Mouse (Mus musculus): ENCODE results near the gene Adcy7. TPM values are rescaled to one million over a fixed set of nuclear protein-coding genes. Genes with fewer than 3 reads are reported as not detected.
A peak's percentile ranks its signal among the peaks of the same experiment; 100 is the strongest.

Gene Adcy7
- polyA plus RNA-seq, 1 experiment from 2014 or later, result 2.7 TPM

- Histone ChIP-seq H3K4me3 (no peak overlapping the region), H3K27ac (no peak overlapping the region), H3K9me3 (no peaks in the 10 kb centered on the region), H3K4me2 (no peak overlapping the region), H3K4me1 (replicated peaks) (no peaks in the 10 kb centered on the region), H3K9ac (no peak overlapping the region), H3K27me3 (no peaks in the 10 kb centered on the region), H3K36me3 (peaks cover 30% of the 10 kb centered on the region)
- no peak for ATAC-seq (ENCODE audit: low FRiP score)
- WGBS, result 75% methylated on average over 11 of the region's 11 CpGs
Observed at GRCm38 (mm10) chr8:88258544-88258943, 13.7 kb upstream of the Adcy7 start.

DNA sequence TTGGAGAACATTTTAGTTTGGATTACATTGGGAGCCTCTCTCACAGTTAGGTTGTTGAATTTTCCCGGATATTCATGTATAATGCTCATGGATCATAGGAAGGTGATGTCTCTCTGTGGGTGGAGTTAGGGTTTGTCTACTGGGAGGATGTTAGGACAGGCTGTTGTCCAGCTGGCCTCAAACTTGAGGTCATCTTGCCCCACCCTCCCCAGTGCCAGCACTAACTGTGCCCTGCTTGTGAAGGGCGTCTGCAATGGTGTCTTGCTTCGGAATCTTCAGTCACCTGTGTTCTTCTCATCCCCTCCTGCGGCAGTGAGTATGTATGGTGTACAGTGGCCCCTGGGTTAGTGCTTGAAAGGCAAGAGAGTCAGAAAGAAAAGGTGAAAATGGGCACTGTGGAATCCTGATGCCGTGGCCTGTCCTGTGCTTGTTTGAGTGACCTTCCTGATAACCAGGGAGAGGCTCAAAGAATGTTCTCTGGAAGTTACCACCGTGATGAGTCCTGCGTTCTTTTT is 11.7 kb upstream of the Adcy7 start:
- WGBS, result 91% methylated on average over 7 of the region's 7 CpGs
- no peak for ATAC-seq (ENCODE audit: low FRiP score)

DNA sequence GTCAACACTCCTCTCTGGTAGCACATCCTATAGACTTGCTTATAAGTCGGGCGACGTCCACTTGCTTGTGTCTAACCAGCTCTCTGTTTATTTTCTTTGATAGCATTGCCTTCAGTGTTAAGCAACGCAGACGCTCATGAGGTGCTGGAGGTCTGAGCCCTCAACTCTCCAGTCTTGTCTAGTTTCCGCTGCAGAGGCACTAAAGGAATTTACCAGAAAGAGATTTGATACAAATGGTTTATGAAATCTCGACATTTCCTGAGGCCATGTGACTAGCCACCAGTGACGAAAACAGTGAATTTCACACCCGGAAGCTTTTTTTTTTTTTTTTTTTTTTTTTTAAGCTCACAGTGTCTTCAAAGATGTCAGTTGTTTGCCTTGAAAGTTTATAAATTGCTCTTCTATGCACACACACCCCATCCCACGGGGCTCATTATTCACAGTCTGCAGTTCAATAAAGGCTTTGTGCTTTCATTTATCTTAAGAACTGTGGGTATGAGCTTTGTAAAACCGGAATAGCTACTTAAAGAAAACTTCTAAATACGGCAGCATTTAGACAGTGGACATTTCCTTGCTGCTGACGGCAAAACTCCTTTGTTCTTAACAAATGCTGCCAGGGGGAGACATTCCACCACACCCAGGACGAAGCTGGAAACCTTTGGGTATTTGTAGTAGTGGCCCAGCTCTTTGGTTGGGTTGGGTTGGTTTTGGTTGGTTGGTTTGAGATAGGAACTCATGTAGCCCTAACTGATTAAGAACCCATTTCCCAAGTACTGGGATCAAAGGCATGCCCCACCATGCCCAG is 9.2 kb upstream of the Adcy7 start:
- no peak overlapping the region for H3K4me3 ChIP-seq
- no peaks in the 10 kb centered on the region for H3K27me3 ChIP-seq
- no peaks in the 10 kb centered on the region for H3K9me3 ChIP-seq
- WGBS, result 45% methylated on average over 14 of the region's 14 CpGs
- ATAC-seq (ENCODE audit: low FRiP score), result no peak
- peaks cover 3% of the 10 kb centered on the region for H3K36me3 ChIP-seq
- H3K9ac ChIP-seq, result no peak overlapping the region
- H3K4me1 ChIP-seq (replicated peaks), result no peaks in the 10 kb centered on the region
- H3K27ac ChIP-seq, result no peak overlapping the region
- H3K4me2 ChIP-seq, result no peak overlapping the region

More for the DNA sequence above, 11.7 kb upstream of the Adcy7 start:
- H3K27me3 ChIP-seq, result no peaks in the 10 kb centered on the region
- H3K4me3 ChIP-seq, result no peak overlapping the region
- no peaks in the 10 kb centered on the region for H3K4me1 ChIP-seq (replicated peaks)
- H3K36me3 ChIP-seq, result peaks cover 17% of the 10 kb centered on the region
- no peaks in the 10 kb centered on the region for H3K9me3 ChIP-seq
- no peak overlapping the region for H3K27ac ChIP-seq
- no peak overlapping the region for H3K9ac ChIP-seq
- no peak overlapping the region for H3K4me2 ChIP-seq

GRCm38 (mm10) chr8:88265511-88265910 is 6.7 kb upstream of the Adcy7 start:
- Histone ChIP-seq H3K9ac (no peak overlapping the region), H3K4me2 (no peak overlapping the region), H3K4me3 (no peak overlapping the region), H3K9me3 (no peaks in the 10 kb centered on the region), H3K36me3 (no peaks in the 10 kb centered on the region; the same call in 1 of the 2 replicates), H3K27me3 (peaks cover 4% of the 10 kb centered on the region; the same call in 1 of the 2 replicates), H3K27ac (no peak overlapping the region), H3K4me1 (replicated peaks) (no peaks in the 10 kb centered on the region)
- ATAC-seq (ENCODE audit: low FRiP score), result no peak
- 10% methylated on average over 2 of the region's 2 CpGs for WGBS

GRCm38 (mm10) chr8:88266170-88266800 is 5.9 kb upstream of the Adcy7 start:
- Histone ChIP-seq H3K4me1 (replicated peaks) (no peaks in the 10 kb centered on the region), H3K36me3 (no peaks in the 10 kb centered on the region), H3K27me3 (peaks cover 10% of the 10 kb centered on the region), H3K9me3 (no peaks in the 10 kb centered on the region), H3K4me3 (no peak overlapping the region), H3K27ac (no peak overlapping the region), H3K9ac (no peak overlapping the region), H3K4me2 (no peak overlapping the region)
- WGBS, result 56% methylated on average over 10 of the region's 10 CpGs
- no peak for ATAC-seq (ENCODE audit: low FRiP score)

GRCm38 (mm10) chr8:88266801-88267403 is 5.3 kb upstream of the Adcy7 start:
- no peak overlapping the region for H3K4me3 ChIP-seq
- no peaks in the 10 kb centered on the region for H3K4me1 ChIP-seq (replicated peaks)
- H3K27ac ChIP-seq, result no peak overlapping the region
- peaks cover 17% of the 10 kb centered on the region for H3K27me3 ChIP-seq
- no peaks in the 10 kb centered on the region for H3K36me3 ChIP-seq
- no peak for ATAC-seq (ENCODE audit: low FRiP score)
- no peaks in the 10 kb centered on the region for H3K9me3 ChIP-seq
- H3K9ac ChIP-seq, result no peak overlapping the region
- no peak overlapping the region for H3K4me2 ChIP-seq
- WGBS, result 90% methylated on average over 14 of the region's 14 CpGs

GRCm38 (mm10) chr8:88269107-88269875 is 2.9 kb upstream of the Adcy7 start:
- H3K4me1 ChIP-seq (replicated peaks), result peaks cover 12% of the 10 kb centered on the region
- H3K27me3 ChIP-seq, result peaks cover 40% of the 10 kb centered on the region
- no peak overlapping the region for H3K27ac ChIP-seq
- H3K9me3 ChIP-seq, result no peaks in the 10 kb centered on the region
- ATAC-seq (ENCODE audit: low FRiP score), result no peak
- no peak overlapping the region for H3K4me2 ChIP-seq
- 67% methylated on average over 7 of the region's 7 CpGs for WGBS
- H3K9ac ChIP-seq, result no peak overlapping the region
- no peaks in the 10 kb centered on the region for H3K36me3 ChIP-seq
- no peak overlapping the region for H3K4me3 ChIP-seq

GRCm38 (mm10) chr8:88270086-88270485 is 2.1 kb upstream of the Adcy7 start:
- Histone ChIP-seq H3K27ac (no peak overlapping the region), H3K27me3 (peaks cover 44% of the 10 kb centered on the region), H3K4me3 (no peak overlapping the region), H3K9me3 (no peaks in the 10 kb centered on the region), H3K4me2 (no peak overlapping the region), H3K4me1 (replicated peaks) (peaks cover 12% of the 10 kb centered on the region), H3K9ac (no peak overlapping the region), H3K36me3 (no peaks in the 10 kb centered on the region)
- WGBS, result 77% methylated on average over 3 of the region's 3 CpGs
- ATAC-seq (ENCODE audit: low FRiP score), result no peak

- peak overlapping the region; percentile 70; the same call in 1 of the 2 replicates for H3K9ac ChIP-seq
- peaks cover 12% of the 10 kb centered on the region for H3K4me1 ChIP-seq (replicated peaks)
- H3K36me3 ChIP-seq, result no peaks in the 10 kb centered on the region
- WGBS, result 69% methylated on average over 7 of the region's 7 CpGs
- H3K9me3 ChIP-seq, result no peaks in the 10 kb centered on the region
- peaks cover 46% of the 10 kb centered on the region for H3K27me3 ChIP-seq
- peak overlapping the region; percentile 85 for H3K4me2 ChIP-seq
- no peak for ATAC-seq (ENCODE audit: low FRiP score)
- no peak overlapping the region for H3K27ac ChIP-seq
- peak overlapping the region; percentile 47 for H3K4me3 ChIP-seq
Observed at GRCm38 (mm10) chr8:88273051-88273430, 838 bp downstream of the Adcy7 start.

GRCm38 (mm10) chr8:88274090-88274489 is 1.9 kb downstream of the Adcy7 start:
- WGBS, result 91% methylated on average over 5 of the region's 5 CpGs

GRCm38 (mm10) chr8:88279220-88279619 is 7.0 kb downstream of the Adcy7 start:
- no peak overlapping the region for H3K9ac ChIP-seq
- H3K4me2 ChIP-seq, result no peak overlapping the region
- H3K4me3 ChIP-seq, result no peak overlapping the region
- H3K27ac ChIP-seq, result no peak overlapping the region
- 66% methylated on average over 5 of the region's 5 CpGs for WGBS
- H3K27me3 ChIP-seq, result peaks cover 7% of the 10 kb centered on the region; the same call in 1 of the 2 replicates
- H3K9me3 ChIP-seq, result no peaks in the 10 kb centered on the region
- no peak for ATAC-seq (ENCODE audit: low FRiP score)
- no peaks in the 10 kb centered on the region for H3K36me3 ChIP-seq
- no peaks in the 10 kb centered on the region for H3K4me1 ChIP-seq (replicated peaks)

More at GRCm38 (mm10) chr8:88274090-88274489, 1.9 kb downstream of the Adcy7 start:
- no peaks in the 10 kb centered on the region for H3K9me3 ChIP-seq
- H3K9ac ChIP-seq, result no peak overlapping the region
- no peak overlapping the region for H3K4me2 ChIP-seq
- peaks cover 44% of the 10 kb centered on the region for H3K27me3 ChIP-seq
- ATAC-seq (ENCODE audit: low FRiP score), result no peak
- no peak overlapping the region for H3K27ac ChIP-seq
- no peaks in the 10 kb centered on the region for H3K36me3 ChIP-seq
- H3K4me1 ChIP-seq (replicated peaks), result peaks cover 12% of the 10 kb centered on the region
- H3K4me3 ChIP-seq, result no peak overlapping the region

- ATAC-seq (ENCODE audit: low FRiP score), result no peak
- Histone ChIP-seq H3K36me3 (no peaks in the 10 kb centered on the region), H3K9ac (no peak overlapping the region), H3K27ac (no peak overlapping the region), H3K4me3 (no peak overlapping the region), H3K27me3 (0 out of 2 replicates have a peak, but pooled peaks cover 3% of the 10 kb centered on the region), H3K9me3 (no peaks in the 10 kb centered on the region), H3K4me2 (no peak overlapping the region), H3K4me1 (replicated peaks) (no peaks in the 10 kb centered on the region)
- WGBS, result 86% methylated on average over 6 of the region's 6 CpGs
Observed at GRCm38 (mm10) chr8:88279670-88280069, 7.5 kb downstream of the Adcy7 start.
